Mouse (Mus musculus): ENCODE results near the gene Fam3b. TPM values are rescaled to one million over a fixed set of nuclear protein-coding genes. Genes with fewer than 3 reads are reported as not detected.

Fam3b gene
- polyA plus RNA-seq, 1 experiment from 2014 or later, result not detected

DNA sequence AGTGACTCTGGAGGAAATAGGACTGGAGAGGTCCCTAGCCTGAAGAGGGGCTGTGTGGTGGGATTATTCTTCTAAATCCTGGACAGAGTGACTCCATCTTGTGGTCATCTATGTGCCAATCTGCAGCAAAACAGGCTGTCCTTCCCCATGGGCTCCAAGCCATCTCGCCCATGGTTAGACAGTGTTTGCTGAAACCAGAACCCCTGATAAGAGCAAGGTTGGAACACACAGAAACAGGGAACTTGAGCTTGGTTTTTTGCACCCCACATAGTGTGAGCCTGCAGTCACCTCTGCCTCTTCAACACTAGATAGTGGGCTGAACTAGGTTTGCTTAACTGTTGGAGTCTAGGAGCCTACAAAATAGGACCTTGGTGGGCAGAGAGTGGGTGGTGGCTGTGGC, 38.1 kb downstream of the Fam3b start:
- Histone ChIP-seq H3K4me3 (no peak overlapping the region), H3K27me3 (no peaks in the 10 kb centered on the region), H3K36me3 (no peaks in the 10 kb centered on the region), H3K4me2 (no peak overlapping the region), H3K9me3 (no peaks in the 10 kb centered on the region), H3K4me1 (replicated peaks) (no peaks in the 10 kb centered on the region), H3K27ac (replicated peaks) (no peak overlapping the region), H3K9ac (no peak overlapping the region)
- 84% methylated on average over 1 of the region's 1 CpGs for WGBS
- ATAC-seq (ENCODE audit: low FRiP score, low read depth), result no peak

DNA sequence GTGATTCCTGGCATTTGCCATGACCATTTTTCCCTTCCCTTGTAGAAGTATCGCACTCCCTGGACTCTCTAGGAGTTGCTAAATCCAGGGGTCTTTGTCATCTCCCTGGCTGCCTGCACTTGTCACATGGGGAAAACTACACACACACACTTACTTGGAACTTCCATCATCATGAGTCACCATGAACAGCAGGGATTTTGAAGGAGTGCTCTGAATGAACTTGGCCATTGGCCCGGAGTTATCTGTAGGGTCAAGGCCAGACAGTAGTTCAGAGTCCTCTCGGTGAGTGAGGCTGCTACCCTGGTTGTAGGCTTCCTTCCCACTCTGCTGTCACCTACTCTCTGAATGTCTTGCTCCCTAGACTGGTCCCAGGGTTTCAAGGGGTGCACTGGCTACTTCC, 39.0 kb downstream of the Fam3b start:
- Histone ChIP-seq H3K4me1 (replicated peaks) (no peaks in the 10 kb centered on the region), H3K9ac (no peak overlapping the region), H3K4me3 (no peak overlapping the region), H3K9me3 (no peaks in the 10 kb centered on the region), H3K27ac (replicated peaks) (no peak overlapping the region), H3K27me3 (no peaks in the 10 kb centered on the region), H3K4me2 (no peak overlapping the region), H3K36me3 (no peaks in the 10 kb centered on the region)
- ATAC-seq (ENCODE audit: low FRiP score, low read depth), result no peak
- WGBS, result 86% methylated on average over 3 of the region's 3 CpGs

DNA sequence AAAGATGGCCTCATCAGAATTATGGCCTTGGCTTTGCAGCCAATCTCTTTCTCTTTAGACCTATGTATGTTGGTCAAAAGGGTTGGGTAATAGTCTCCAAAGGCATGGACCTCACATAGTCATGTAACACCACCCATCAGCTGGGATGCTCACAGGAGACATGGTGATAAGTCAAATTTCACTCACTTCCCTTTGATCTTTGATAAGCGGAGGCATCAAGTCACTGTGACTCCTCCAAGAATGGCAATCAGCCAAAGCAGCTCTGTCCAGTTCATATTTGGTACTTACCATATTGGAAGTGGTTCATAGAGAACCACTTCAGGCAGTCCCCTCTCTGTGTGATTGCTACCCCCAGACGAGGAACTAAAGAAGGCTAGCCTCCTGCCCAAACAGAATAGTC, 39.9 kb downstream of the Fam3b start:
- Histone ChIP-seq H3K9ac (no peak overlapping the region), H3K9me3 (no peaks in the 10 kb centered on the region), H3K4me1 (replicated peaks) (no peaks in the 10 kb centered on the region), H3K27ac (replicated peaks) (no peak overlapping the region), H3K4me2 (no peak overlapping the region), H3K36me3 (no peaks in the 10 kb centered on the region), H3K4me3 (no peak overlapping the region), H3K27me3 (no peaks in the 10 kb centered on the region)
- ATAC-seq (ENCODE audit: low FRiP score, low read depth), result no peak
- 84% methylated on average over 2 of the region's 2 CpGs for WGBS

DNA sequence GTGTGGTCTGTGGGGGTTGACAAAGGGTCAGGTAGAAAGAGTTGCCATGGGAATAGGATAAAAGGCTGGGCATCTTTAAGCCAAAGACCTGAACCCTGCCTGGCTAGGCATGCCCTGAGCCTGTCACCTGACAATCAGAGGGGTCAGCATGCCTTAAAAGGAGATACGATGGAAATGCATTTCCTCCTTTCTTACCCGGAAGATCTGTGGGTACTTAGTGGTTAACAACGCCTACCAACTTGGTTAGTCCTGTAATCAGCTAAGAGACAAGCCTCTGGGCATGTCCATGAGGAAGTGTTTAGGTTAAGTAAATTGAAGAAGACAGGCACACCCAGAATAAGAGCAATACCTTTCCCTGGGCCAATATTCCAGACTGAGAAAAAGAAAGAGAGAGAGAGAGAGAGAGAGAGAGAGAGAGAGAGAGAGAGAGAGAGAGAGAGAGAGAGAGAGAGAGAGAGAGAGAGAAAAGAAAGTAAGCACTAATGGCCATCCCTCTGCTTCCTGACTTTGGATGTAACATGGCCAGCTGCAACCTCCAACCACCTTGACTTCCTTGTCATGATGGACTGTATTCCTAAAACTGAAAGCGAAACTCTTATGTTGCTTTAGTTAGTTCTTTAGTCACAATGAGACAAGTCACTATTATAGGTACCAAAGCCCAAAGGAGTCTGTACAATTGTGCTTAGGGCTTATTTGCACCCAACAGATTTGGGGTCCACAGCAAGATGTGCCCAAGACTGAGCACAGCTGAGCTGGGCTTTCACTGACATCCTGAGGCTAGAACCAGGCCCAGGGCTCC, 46.4 kb downstream of the Fam3b start:
- 87% methylated on average over 4 of the region's 4 CpGs for WGBS
- no peak for ATAC-seq (ENCODE audit: low FRiP score, low read depth)
- Histone ChIP-seq H3K9ac (no peak overlapping the region), H3K36me3 (no peaks in the 10 kb centered on the region), H3K27ac (replicated peaks) (no peak overlapping the region), H3K4me1 (replicated peaks) (no peaks in the 10 kb centered on the region), H3K4me3 (no peak overlapping the region), H3K4me2 (no peak overlapping the region), H3K27me3 (no peaks in the 10 kb centered on the region), H3K9me3 (no peaks in the 10 kb centered on the region)

DNA sequence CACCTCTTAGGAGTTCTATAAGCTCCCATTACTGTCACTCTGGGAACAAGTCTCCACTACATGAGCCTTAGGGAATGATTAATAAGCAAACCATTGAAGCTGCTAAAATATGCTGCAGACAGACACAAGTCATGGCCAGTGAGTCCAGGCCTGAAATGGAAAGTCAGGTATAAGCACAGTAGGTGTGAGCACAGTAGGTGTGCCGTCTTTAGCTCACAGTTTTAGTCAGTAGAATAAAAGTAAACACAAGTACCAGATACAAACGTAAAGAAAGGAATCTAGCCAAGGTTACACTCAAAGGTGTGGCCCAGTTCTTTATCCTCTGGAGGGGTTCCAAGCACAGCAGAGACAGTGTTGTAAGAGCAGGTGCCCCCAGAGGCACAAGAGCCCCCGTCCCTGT, 47.1 kb downstream of the Fam3b start:
- Histone ChIP-seq H3K27ac (replicated peaks) (no peak overlapping the region), H3K9me3 (no peaks in the 10 kb centered on the region), H3K4me1 (replicated peaks) (no peaks in the 10 kb centered on the region), H3K27me3 (no peaks in the 10 kb centered on the region), H3K4me2 (no peak overlapping the region), H3K9ac (no peak overlapping the region), H3K4me3 (no peak overlapping the region), H3K36me3 (no peaks in the 10 kb centered on the region)
- 84% methylated on average over 3 of the region's 3 CpGs for WGBS
- no peak for ATAC-seq (ENCODE audit: low FRiP score, low read depth)

GRCm38 (mm10) chr16:97466182-97466957, 48.2 kb downstream of the Fam3b start:
- no peak for ATAC-seq (ENCODE audit: low FRiP score, low read depth)
- no peaks in the 10 kb centered on the region for H3K4me1 ChIP-seq (replicated peaks)
- H3K27me3 ChIP-seq, result no peaks in the 10 kb centered on the region
- H3K27ac ChIP-seq (replicated peaks), result no peak overlapping the region
- no peaks in the 10 kb centered on the region for H3K9me3 ChIP-seq
- H3K9ac ChIP-seq, result no peak overlapping the region
- H3K36me3 ChIP-seq, result no peaks in the 10 kb centered on the region
- H3K4me2 ChIP-seq, result no peak overlapping the region
- no peak overlapping the region for H3K4me3 ChIP-seq
- 56% methylated on average over 4 of the region's 4 CpGs for WGBS

DNA sequence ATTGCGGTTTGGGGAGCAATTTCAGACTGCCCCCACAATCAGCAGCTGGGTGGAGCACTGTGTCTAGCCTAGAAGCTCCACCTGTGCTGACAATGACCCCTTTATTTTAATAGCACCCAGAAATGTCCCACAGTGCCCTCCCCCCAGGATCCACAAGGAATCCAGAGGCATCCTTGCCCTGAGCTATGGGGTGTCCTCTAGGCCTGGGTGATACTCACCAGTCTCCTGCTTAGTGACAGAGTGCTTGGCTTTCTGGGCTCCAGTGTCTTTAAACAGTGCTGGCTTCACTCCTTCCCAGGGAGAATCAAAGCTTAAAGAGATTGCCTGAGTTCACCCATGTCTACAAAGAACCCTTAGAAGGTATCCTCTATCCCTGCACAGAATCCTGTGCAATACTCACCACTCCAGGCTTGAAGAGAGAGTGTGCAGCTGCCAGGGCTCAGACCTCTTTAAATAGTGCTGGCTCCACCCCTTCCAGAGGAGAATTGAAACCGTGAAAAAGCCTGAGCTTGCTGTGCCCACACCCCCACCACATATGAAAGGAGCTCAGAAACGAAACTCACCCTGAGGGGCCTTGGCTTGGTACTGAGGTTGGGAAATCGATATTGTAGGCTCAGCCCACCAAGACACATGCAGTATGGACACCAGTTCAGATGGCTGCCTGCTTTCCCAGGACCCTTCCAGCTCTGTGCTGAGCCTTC, 52.0 kb downstream of the Fam3b start, which contains the start of gene Mx1:
Mx1 (minus strand) TSS at position 427 of the 701 bp plus-strand sequence.
- Histone ChIP-seq H3K9ac (no peak within 1 kb of the TSS), H3K27ac (replicated peaks) (no peak within 1 kb of the TSS), H3K4me1 (replicated peaks) (no peaks in the 10 kb centered on the region), H3K4me2 (no peak within 1 kb of the TSS), H3K4me3 (no peak within 1 kb of the TSS), H3K9me3 (no peaks in the 10 kb centered on the region), H3K36me3 (no peaks in the 10 kb centered on the region), H3K27me3 (no peaks in the 10 kb centered on the region)
- WGBS, result 24% methylated on average over 4 of the region's 4 CpGs
- ATAC-seq (ENCODE audit: low FRiP score, low read depth), result no peak

- Histone ChIP-seq H3K27ac (replicated peaks) (no peak overlapping the region), H3K4me2 (no peak overlapping the region), H3K36me3 (no peaks in the 10 kb centered on the region), H3K9me3 (no peaks in the 10 kb centered on the region), H3K27me3 (no peaks in the 10 kb centered on the region), H3K9ac (no peak overlapping the region), H3K4me3 (no peak overlapping the region), H3K4me1 (replicated peaks) (no peaks in the 10 kb centered on the region)
- WGBS, result 80% methylated on average over 2 of the region's 2 CpGs
- no peak for ATAC-seq (ENCODE audit: low FRiP score, low read depth)
Observed at GRCm38 (mm10) chr16:97461271-97461670, 53.3 kb downstream of the Fam3b start.

DNA sequence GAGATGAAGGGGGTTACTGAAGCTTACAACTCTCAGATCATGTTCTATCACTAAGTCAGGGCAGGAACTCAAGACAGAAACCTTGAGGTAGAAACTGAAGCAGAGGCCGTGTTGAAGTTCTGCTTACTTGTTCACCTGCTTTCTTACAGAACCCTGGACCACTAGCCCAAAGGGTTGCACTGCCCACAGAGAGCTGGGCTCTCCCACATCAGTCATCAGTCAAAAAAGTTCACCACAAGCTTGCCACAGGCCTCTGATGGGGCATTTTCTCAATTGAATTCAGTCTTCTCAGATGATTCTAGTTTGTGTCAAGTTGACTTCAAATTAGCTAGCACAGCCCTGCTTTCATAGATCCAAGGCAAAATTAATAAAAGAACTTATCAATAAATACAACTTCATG, 54.8 kb downstream of the Fam3b start:
- no peak for ATAC-seq (ENCODE audit: low FRiP score, low read depth)
- no peaks in the 10 kb centered on the region for H3K36me3 ChIP-seq
- no peak overlapping the region for H3K4me3 ChIP-seq
- H3K4me2 ChIP-seq, result no peak overlapping the region
- 89% methylated on average over 1 of the region's 1 CpGs for WGBS
- no peaks in the 10 kb centered on the region for H3K27me3 ChIP-seq
- H3K27ac ChIP-seq (replicated peaks), result no peak overlapping the region
- no peak overlapping the region for H3K9ac ChIP-seq
- no peaks in the 10 kb centered on the region for H3K9me3 ChIP-seq
- no peaks in the 10 kb centered on the region for H3K4me1 ChIP-seq (replicated peaks)

DNA sequence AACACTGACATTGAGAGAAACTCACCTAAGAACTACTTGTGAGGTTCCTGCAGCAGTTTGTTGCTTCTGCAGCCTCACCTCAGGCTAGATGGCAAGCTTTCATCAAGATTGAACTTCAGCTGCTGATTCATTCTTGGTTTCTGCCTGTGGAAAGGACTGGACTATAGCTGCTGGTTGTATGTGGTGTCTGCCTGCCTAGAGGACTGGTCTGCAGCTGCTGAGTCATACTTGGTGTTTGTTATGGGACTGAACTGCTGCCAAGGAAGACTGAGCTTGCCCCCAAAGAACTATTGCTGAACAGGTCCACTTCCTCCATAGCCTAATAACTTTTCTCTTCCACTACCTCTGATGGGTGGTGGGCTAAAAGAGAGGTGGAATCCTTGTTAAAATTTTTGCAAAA, 67.2 kb downstream of the Fam3b start:
- Histone ChIP-seq H3K36me3 (no peaks in the 10 kb centered on the region), H3K27ac (replicated peaks) (no peak overlapping the region), H3K27me3 (no peaks in the 10 kb centered on the region), H3K9me3 (no peaks in the 10 kb centered on the region), H3K4me2 (no peak overlapping the region), H3K9ac (no peak overlapping the region), H3K4me1 (replicated peaks) (no peaks in the 10 kb centered on the region), H3K4me3 (no peak overlapping the region)
- no peak for ATAC-seq (ENCODE audit: low FRiP score, low read depth)

DNA sequence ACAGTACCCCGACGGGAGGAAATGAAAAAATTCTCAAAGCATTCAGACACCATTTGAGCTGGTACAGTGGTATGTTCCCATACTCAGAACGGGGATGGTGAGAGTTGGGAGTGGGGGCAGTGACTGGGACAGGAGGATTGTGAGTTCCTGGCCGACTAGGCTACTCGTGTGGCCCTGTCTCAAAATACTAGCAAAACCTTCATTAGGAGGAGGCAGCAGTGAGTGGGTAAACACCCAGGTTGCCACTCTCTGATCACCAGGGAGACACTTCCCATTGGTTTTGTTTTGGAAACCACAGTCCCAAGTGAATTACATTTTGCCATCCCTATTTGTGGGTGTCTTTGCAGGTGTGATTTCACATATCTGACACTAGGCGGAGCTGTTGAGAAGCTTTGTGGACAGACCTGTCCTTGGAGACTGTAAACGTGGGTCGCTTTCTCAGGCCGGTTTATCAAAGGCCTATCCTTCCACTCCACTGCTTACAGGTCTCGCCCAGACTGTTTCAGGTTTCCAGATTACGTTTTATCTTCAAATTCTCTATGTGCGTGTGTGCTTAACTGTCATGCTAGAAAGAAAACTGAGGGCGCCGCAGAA, 70.8 kb downstream of the Fam3b start:
- ATAC-seq (ENCODE audit: low FRiP score, low read depth), result peak; percentile 56; the same call in 1 of the 2 replicates
- 52% methylated on average over 14 of the region's 14 CpGs for WGBS
- H3K27ac ChIP-seq (replicated peaks), result no peak overlapping the region
- H3K4me2 ChIP-seq, result no peak overlapping the region
- H3K9ac ChIP-seq, result no peak overlapping the region
- no peaks in the 10 kb centered on the region for H3K4me1 ChIP-seq (replicated peaks)
- no peak overlapping the region for H3K4me3 ChIP-seq
- H3K9me3 ChIP-seq, result no peaks in the 10 kb centered on the region
- H3K36me3 ChIP-seq, result no peaks in the 10 kb centered on the region
- H3K27me3 ChIP-seq, result no peaks in the 10 kb centered on the region

- 88% methylated on average over 9 of the region's 9 CpGs for WGBS
Observed at GRCm38 (mm10) chr16:97441967-97442366, 72.6 kb downstream of the Fam3b start.

More at GRCm38 (mm10) chr16:97441967-97442366, 72.6 kb downstream of the Fam3b start:
- no peaks in the 10 kb centered on the region for H3K36me3 ChIP-seq
- H3K9me3 ChIP-seq, result no peaks in the 10 kb centered on the region
- ATAC-seq (ENCODE audit: low FRiP score, low read depth), result no peak
- H3K9ac ChIP-seq, result no peak overlapping the region
- H3K4me2 ChIP-seq, result no peak overlapping the region
- H3K27me3 ChIP-seq, result no peaks in the 10 kb centered on the region
- H3K4me3 ChIP-seq, result no peak overlapping the region
- H3K27ac ChIP-seq (replicated peaks), result no peak overlapping the region
- no peaks in the 10 kb centered on the region for H3K4me1 ChIP-seq (replicated peaks)
